Mouse (Mus musculus) lung, adult 18-20 months (tissue): ENCODE measurements around the gene Ap5s1.
"Not testable (repeated sequence)": the region's sequence is repeated elsewhere in the genome, so short reads cannot be mapped to it uniquely, and the experiment has no call there.

ENCODE experiments used
- DNase-seq, 2 experiments: peaks; one replicate each; pipeline ENCODE4 v3.0.0; 2022; ENCODE audit warnings: mixed read lengths in 2 of 2

Ap5s1 gene

GRCm38 (mm10) chr2:131223569-131223968 is 16.7 kb downstream of the Ap5s1 start:
- DNase-seq, result no peak

- DNase-seq, result no peak
These were observed 18.3 kb downstream of the Ap5s1 start for GRCm38 (mm10) chr2:131225178-131225577.

GRCm38 (mm10) chr2:131226669-131227068 is 19.8 kb downstream of the Ap5s1 start:
- not testable (repeated sequence) for DNase-seq

- DNase-seq, result no peak
These were observed 20.4 kb downstream of the Ap5s1 start for GRCm38 (mm10) chr2:131227243-131227642.

- DNase-seq, result no peak
These were observed 25.7 kb downstream of the Ap5s1 start for GRCm38 (mm10) chr2:131232558-131232957.

DNA sequence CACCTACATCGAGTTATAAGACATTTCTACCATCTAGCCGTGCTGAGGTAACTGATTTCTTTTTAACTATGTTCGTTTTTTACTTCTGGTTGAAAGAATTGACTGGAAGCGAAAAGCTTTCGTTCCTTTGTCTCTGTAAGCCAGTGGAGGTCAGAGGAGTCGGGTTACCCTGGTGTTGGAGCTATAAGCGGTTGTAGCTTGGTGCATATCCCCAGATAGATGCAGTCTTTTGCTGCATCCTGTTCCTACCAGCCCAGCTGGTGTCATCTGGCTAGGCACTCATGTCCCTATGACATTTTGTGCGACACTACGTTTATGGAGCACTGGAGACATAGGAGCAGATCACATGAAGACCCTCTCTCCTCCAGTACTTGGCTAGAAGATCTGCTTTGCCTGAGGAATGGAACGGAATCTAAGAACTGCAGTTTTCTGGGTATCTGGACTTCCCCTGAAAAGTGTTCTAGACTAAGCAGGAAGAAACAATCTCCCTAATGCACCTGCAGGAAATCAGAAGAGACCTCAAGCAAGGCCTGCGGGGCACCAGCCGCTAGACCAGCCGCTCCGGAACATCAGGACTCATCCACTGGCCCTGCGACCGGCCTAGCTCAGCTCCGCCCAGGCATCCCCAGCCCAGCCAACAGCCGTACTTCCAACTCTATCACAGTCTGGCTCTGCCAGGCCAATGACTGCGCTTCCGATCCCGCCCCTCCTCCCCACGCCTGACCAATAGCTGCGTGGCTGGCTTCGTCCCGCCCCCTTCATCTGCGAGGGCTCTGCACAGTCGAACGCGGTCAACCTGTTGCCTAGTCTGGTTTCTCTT is 26.6 kb downstream of the Ap5s1 start, which contains the start of gene Mavs:
Mavs (plus strand) TSS at position 757 of the 820 bp plus-strand sequence.
- peak; percentile 97 to 98 for DNase-seq

- peak in 1 of 2 experiments; percentile 28 for DNase-seq
These were observed 27.3 kb downstream of the Ap5s1 start for GRCm38 (mm10) chr2:131234127-131234650.

DNA sequence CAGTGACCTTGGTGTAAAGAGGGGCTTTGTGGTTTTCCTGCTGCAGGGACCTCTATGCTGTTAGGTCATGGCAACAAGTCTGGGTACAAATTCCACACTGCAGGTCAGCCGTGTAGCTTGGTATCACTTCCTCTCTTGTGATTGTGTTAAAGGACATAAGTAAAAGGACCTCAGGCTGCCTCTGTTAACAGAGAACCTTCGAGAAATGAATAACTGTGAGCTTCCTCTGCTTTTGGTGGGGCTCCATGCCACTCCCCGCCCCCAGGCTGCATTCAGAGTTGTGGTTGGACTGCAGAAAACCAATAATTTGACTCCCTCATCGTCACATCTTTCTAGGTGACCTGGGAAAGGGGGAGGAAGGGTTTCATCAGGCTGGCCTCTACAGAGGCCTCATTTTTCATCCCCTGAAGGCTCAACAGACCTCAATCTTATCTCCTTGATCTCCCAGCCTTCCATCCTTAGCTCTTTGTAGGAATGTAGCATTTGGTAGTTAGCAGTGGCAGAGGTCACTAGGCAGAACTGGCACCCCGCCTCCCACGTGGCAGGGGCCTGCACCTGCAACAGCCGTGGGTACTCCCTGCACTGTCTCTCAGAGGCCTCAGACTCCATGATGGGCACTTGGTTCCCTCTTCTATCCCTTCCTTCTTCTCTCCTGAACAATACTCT is 28.2 kb downstream of the Ap5s1 start:
- DNase-seq, result peak; percentile 28 to 29

DNA sequence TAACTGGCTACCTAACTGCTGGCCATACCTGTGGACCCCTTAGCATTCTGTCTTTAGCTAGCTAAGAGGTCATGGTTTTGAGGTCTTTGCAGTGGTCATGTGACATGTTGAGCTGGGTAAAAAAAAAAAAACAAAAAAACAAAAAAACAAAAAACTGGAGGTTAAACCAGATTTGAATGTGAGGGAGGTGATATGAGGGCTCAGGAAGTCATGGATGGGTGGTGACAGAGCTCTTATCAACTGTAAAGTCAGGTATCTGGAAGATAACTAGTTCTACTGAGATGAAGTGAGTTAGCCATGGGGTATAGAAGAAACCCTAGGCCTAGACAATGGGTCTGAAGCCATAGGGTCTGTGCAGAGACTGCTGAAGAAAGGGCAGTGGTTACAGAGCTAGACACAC is 35.3 kb downstream of the Ap5s1 start:
- no peak for DNase-seq

DNA sequence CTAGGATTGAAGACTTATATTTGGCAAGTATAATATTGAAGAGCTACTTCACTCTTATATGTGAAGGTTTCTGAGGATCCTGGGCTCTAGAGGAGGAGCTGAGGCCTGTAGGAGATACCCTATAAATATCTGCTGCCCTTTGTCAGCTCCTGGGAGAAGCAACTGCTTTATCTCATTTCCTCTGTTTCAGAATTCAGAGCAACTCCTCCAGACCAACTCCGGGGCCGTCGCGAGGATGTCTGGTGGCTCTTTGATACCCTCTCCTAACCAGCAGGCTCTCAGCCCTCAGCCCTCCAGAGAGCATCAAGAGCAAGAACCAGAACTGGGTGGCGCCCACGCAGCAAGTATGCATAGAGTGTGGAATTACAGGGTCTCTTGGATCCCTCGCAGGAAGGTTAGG is 36.1 kb downstream of the Ap5s1 start:
- DNase-seq, result no peak

DNA sequence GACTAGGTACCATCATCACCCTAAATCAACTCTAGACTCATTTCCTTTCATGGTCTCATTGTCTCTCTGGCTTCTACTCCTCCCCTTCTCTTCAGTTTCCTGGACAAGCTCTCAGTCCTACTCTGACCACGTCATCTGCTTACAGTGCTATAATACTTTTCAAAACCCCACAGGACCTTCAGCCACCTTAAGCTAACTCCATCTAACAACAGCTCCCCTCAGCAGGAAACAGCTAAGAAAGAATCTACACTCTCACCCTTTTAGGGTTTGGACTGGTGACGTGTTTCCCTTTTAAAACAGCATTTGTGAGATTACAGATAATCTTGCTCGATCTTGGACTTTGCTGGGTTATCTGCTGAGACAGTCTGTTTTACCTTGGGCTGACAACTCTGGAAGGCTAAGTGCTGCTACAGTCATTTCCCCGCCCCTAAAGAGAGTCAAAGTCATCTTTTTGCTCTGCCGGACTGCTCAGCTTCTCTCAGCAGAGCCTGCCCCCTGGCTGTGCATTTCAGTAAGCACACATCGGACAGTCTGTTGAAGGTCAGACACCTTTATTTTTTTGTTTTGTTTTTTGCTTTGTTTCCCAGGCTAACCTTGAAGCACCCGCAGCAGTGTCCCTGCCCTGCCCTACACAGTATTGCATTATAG is 46.9 kb downstream of the Ap5s1 start:
- DNase-seq, result peak; percentile 68 to 78

DNA sequence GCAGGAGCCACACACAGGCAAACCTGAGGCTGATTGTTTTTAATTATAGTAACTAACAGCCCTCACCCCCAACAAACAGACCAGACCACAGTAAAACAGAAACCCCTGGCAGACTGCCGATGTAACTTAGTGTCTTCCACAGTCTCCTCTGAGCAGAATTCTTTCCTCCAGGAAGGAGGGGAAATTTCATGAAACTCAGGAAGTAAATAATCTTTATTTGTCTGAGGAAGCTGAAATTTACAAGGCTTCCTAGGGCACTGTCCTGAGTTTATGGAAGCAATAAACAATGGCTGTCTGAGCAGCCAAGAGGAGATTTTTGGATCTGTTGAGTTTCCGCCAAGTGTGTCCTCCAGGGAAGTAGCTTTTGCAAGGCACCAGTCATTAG is 47.4 kb downstream of the Ap5s1 start:
- peak in 1 of 2 experiments; percentile 53 for DNase-seq

GRCm38 (mm10) chr2:131255738-131256137 is 48.9 kb downstream of the Ap5s1 start:
- no peak for DNase-seq

- DNase-seq, result no peak
These were observed 51.8 kb downstream of the Ap5s1 start for GRCm38 (mm10) chr2:131258693-131259092.

GRCm38 (mm10) chr2:131260544-131261307 is 53.8 kb downstream of the Ap5s1 start:
- no peak for DNase-seq

DNA sequence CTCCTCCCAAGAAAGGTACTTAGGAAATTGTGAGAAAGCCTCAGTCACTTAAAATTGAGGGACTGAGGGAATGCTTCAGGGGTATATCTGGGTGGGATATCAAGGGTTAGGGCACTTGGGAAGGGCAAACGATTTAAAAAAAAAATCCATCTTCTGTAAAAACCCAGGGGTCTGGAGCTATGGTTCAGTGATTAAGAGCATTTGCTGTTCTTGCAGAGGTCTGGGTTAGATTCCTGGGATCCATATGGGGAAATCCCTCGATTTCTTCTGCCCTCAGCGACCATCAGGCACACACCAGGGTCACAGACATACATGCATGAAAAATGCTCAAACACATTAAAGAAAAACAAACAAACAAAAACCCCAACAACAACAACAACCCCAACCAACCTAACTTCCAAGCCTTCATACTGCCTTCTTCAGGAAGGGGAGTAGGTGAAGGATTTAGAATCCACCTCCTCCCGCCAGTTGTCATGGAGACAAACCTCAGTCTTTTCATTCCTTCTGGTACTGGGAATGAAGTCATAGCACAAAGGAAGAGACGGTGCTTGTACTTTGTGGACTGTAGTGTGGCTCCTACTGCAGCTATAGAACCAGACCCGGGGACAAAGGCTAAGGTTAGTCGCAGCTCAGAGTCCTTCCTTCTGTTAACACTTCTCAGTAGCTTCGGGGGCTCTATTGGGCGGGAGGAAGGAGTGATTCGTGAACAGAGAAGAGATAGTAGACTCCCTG is 54.8 kb downstream of the Ap5s1 start:
- no peak for DNase-seq

DNA sequence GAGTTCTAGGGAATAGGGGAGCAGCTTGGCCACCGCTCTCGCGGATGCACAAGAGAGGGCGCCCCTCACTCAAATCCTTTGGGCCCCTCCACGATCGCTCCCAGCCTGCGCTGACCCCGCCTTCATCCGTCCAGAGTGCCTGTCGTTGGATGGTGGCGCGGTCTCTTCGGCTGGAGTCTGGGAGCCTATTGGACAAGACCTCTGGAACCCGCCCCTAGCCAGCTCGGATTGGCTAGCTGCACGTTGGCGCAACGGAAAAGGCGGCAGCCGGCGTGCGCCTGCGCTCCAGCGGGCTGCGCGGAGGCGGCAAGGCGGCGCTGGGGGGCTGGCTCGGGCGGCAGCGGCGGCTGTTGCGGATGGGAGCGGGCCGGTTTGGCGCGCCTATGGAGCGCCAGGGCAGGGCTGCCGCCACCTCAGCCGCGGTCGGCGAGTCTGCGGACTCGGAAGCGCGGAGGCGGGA is 55.4 kb downstream of the Ap5s1 start, which contains the start of gene Pank2:
Pank2 (plus strand) TSS at position 283 of the 460 bp plus-strand sequence.
- peak; percentile 98 for DNase-seq
